Mouse (Mus musculus) limb, embryonic 13.5 days (tissue): ENCODE measurements around the gene Gm20661. TPM values are rescaled to one million over a fixed set of nuclear protein-coding genes. Genes with fewer than 3 reads are reported as not detected.

Source experiments
- ATAC-seq: fragments of 200-750 bp; cut with Nextera tagmentation; 2 replicates; pipeline ENCODE4 v1.8.0; 2017; ENCODE audit warnings: low read depth, moderate number of reproducible peaks, moderate TSS enrichment; ENCODE audit not compliant: low FRiP score
- H3K27ac ChIP-seq: fragments of 300-500 bp; sonication (generic); 2 replicates; pipeline ENCODE4 v1.5.1; 2015; ENCODE audit warnings: inconsistent platforms, mild to moderate bottlenecking, moderate library complexity
- H3K27me3 ChIP-seq: fragments of 300-500 bp; sonication (generic); 2 replicates; pipeline ENCODE4 v1.6.1; 2015; ENCODE audit warnings: mild to moderate bottlenecking, inconsistent platforms
- H3K36me3 ChIP-seq: fragments of 300-500 bp; sonication (generic); 2 replicates; pipeline ENCODE4 v1.6.1; 2015; ENCODE audit warnings: inconsistent platforms, mild to moderate bottlenecking, moderate library complexity
- H3K4me1 ChIP-seq: fragments of 300-500 bp; sonication (generic); 2 replicates; pipeline ENCODE4 v1.6.1; 2015; ENCODE audit warnings: inconsistent platforms
- H3K4me2 ChIP-seq: fragments of 300-500 bp; sonication (generic); replicated peaks from 2 replicates; pipeline ENCODE4 v1.6.1; 2015; ENCODE audit warnings: inconsistent platforms, mild to moderate bottlenecking, moderate library complexity
- H3K4me3 ChIP-seq: fragments of 300-500 bp; sonication (generic); 2 replicates; pipeline ENCODE4 v1.5.1; 2015; ENCODE audit warnings: moderate library complexity, mild to moderate bottlenecking, inconsistent platforms
- H3K9ac ChIP-seq: fragments of 300-500 bp; sonication (generic); 2 replicates; pipeline ENCODE4 v1.6.1; 2015; ENCODE audit warnings: mild to moderate bottlenecking, inconsistent platforms
- H3K9me3 ChIP-seq: fragments of 300-500 bp; sonication (generic); 2 replicates; pipeline ENCODE4 v1.6.1; 2016; ENCODE audit warnings: inconsistent platforms
- WGBS: fragments of 180-500 bp; shearing (Covaris S2); methylation state at CpG from one replicate; pipeline ENCODE4 v1.1.7; 2015; 5-methylcytosine and 5-hydroxymethylcytosine counted together
- polyA plus RNA-seq: library from polyadenylated mRNA; unstranded; fragments of >200 nt; fragmentation: Nextera tagmentation; extraction: Ambion mirVana; gene quantifications from 2 replicates; pipeline ENCODE4 v1.2.1, GENCODE M21; 2015

Gm20661 gene
- polyA plus RNA-seq, 1 experiment from 2014 or later = 13.2 TPM

DNA sequence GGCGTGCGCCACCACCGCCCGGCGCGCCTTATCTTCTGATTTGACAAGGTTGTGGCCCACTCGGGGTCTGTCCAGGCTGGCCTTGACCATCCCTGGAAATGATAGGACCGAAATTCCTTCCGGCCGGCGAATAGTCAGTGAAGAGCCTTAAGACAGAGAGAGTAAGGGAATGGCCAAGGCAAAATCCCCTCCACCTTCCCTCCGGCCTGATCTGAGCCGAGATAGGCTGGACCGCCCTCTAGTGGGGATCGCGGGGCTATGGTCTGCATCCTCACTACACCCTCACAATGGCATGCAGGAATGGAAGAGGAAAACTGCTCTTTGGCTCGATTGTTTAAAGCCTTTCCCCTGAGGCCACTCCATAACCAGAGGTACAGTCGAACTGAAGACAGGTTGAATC, 3.5 kb downstream of the Gm20661 start:
- Histone ChIP-seq H3K36me3 (peaks cover 6% of the 10 kb centered on the region; the same call in 1 of the 2 replicates), H3K9me3 (no peaks in the 10 kb centered on the region), H3K4me2 (peak overlapping the region; percentile 97), H3K27me3 (no peaks in the 10 kb centered on the region), H3K4me1 (peaks cover 58% of the 10 kb centered on the region), H3K9ac (peak overlapping the region; percentile 88; the same call in 1 of the 2 replicates), H3K27ac (peak overlapping the region; percentile 100), H3K4me3 (peak overlapping the region; percentile 88)
- 5% methylated on average over 18 of the region's 18 CpGs for WGBS
- no peak for ATAC-seq

DNA sequence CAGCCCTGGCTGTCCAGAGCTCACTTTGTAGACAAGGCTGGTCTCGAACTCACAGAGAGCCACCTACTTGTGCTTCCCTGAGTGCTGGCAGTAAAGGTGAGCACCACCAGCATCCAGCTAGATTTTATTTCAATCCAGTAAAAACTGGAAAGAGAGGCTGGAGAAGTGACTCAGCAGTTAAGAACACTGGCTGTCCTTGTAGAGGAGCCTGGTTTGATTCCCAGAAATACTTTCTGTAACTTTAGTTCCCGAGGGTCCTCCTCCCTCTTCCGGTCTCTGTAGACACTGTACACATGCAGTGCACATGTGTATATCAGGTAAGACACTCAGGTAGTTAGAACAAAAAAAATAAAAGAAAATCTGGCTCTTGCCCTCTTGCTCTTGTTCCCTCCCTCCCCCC, 5.1 kb downstream of the Gm20661 start:
- Histone ChIP-seq H3K9me3 (no peaks in the 10 kb centered on the region), H3K36me3 (peaks cover 6% of the 10 kb centered on the region; the same call in 1 of the 2 replicates), H3K4me1 (peaks cover 51% of the 10 kb centered on the region), H3K4me3 (no peak overlapping the region), H3K9ac (peak overlapping the region; percentile 19; the same call in 1 of the 2 replicates), H3K27me3 (no peaks in the 10 kb centered on the region), H3K4me2 (no peak overlapping the region), H3K27ac (no peak overlapping the region)
- no peak for ATAC-seq
- WGBS = 60% methylated on average over 3 of the region's 3 CpGs

DNA sequence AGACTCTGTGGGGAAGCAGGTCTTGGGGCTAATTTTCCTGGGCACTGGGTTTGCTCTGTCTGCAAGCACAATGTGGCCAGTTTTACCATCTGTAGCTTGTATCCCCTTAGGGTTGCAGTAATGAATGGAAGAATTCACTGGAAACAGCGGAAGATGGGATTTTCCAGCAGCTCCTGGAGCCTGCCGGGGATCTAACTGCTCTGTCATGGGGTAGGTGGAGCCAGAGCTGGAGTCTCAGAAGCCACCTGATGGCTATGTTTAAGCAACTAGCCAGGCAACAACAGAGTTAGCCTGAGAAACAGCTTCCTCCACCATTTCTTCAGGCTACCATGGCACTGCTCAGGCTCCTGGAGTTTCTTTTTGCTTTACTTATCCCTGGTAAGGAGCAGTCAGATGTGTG, 9.3 kb downstream of the Gm20661 start, which contains the start of gene Cdhr4:
Cdhr4 (plus strand) TSS at position 301 of the 400 bp plus-strand sequence.
- Histone ChIP-seq H3K4me2 (no peak within 1 kb of the TSS), H3K4me1 (peaks cover 22% of the 10 kb centered on the region), H3K4me3 (no peak within 1 kb of the TSS), H3K9ac (no peak within 1 kb of the TSS), H3K9me3 (no peaks in the 10 kb centered on the region), H3K27me3 (no peaks in the 10 kb centered on the region), H3K27ac (no peak within 1 kb of the TSS), H3K36me3 (no peaks in the 10 kb centered on the region)
- WGBS = 36% methylated on average over 2 of the region's 2 CpGs
- ATAC-seq = peak; percentile 33; the same call in 1 of the 2 replicates

DNA sequence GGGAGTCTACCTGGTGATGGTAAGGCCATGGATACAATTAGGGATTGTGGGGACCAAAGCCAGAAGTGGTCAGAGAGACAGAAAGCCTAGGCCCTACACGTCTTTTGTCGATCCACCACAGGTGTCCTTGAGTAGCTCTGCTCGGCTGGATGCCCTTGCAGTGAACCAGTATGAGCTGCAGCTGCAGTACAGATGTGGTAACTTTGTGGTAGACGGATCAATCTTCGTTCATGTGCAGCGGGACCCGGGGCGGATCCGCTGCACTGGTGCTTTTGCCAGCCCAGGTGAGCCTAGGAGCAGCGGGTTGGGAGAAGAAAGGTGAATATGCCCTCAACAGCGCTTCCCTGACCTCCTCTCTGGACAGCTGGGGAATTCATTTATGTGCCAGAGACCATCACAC, 10.2 kb downstream of the Gm20661 start:
- ATAC-seq = no peak
- Histone ChIP-seq H3K27me3 (no peaks in the 10 kb centered on the region), H3K9me3 (no peaks in the 10 kb centered on the region), H3K36me3 (no peaks in the 10 kb centered on the region), H3K4me1 (peaks cover 14% of the 10 kb centered on the region), H3K4me2 (no peak overlapping the region), H3K27ac (no peak overlapping the region), H3K4me3 (no peak overlapping the region), H3K9ac (no peak overlapping the region)
- WGBS = 82% methylated on average over 11 of the region's 11 CpGs

DNA sequence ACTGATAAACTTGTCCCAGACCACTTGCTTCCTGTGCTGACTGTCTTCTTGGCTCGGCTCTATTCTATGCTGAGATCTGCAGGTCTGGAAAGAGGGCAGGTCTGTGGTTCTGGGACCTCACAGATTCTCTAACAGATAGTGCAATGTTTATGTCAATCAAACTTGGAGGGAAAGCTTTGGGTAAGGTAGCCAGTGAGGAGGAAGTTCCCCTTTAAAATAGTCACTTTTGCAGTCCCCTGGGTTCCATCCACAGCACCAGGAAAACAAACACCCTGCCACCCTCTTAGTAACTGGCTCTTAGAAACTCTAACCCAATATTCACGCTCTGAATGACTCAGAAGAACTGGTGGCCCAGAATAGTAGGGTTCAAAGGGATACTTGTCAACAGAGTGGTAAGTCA, 11.6 kb downstream of the Gm20661 start:
- no peak overlapping the region for H3K9ac ChIP-seq
- no peaks in the 10 kb centered on the region for H3K9me3 ChIP-seq
- ATAC-seq = no peak
- no peak overlapping the region for H3K27ac ChIP-seq
- H3K36me3 ChIP-seq = no peaks in the 10 kb centered on the region
- peaks cover 9% of the 10 kb centered on the region; the same call in 1 of the 2 replicates for H3K4me1 ChIP-seq
- no peaks in the 10 kb centered on the region for H3K27me3 ChIP-seq
- no peak overlapping the region for H3K4me3 ChIP-seq
- 67% methylated on average over 2 of the region's 2 CpGs for WGBS
- no peak overlapping the region for H3K4me2 ChIP-seq

DNA sequence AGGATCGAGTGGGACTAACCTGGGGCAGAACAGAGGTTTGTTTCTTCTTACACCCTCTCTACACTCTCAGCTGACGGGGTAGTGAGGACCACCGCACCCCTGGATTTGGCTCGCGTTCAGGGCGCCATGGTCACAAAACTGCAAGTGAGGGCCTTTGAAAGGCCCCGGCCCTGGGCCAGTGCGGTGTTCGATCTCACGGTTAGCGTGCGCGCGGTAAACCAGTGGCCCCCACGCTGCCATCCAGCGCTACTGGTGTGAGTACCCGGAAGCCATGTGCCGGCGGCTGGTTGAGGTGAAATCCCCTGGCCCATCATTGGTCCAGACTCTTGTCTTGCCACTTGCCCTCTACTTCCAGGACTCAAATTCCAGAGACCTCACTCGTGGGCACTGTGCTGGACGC, 12.7 kb downstream of the Gm20661 start:
- Histone ChIP-seq H3K4me1 (peaks cover 9% of the 10 kb centered on the region; the same call in 1 of the 2 replicates), H3K4me2 (no peak overlapping the region), H3K27ac (no peak overlapping the region), H3K27me3 (no peaks in the 10 kb centered on the region), H3K9ac (no peak overlapping the region), H3K4me3 (no peak overlapping the region), H3K36me3 (no peaks in the 10 kb centered on the region), H3K9me3 (no peaks in the 10 kb centered on the region)
- no peak for ATAC-seq
- 95% methylated on average over 21 of the region's 21 CpGs for WGBS

DNA sequence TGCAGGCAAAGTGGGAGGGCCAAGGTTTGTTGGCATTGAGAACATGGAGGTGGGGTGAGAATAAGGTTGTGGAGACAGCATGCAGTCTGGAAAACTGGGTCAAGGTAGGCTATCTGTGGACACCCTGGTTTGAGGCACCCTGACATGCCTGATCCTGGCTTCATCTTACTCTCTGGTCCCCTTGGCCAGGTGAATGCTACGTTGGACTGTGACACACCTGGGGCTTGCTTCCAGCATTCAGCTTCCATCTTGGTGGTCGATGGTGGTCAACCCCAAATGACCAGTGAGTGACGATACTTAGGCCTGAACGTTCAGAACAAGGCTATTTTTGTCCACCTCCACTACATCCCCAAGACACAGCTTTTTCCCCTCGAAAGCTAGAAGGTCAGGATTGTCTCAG, 13.2 kb downstream of the Gm20661 start, which contains the start of gene Gm20662:
Gm20662 (plus strand) TSS at position 301 of the 400 bp plus-strand sequence.
- 93% methylated on average over 5 of the region's 5 CpGs for WGBS
- no peaks in the 10 kb centered on the region for H3K9me3 ChIP-seq
- H3K36me3 ChIP-seq = no peaks in the 10 kb centered on the region
- no peak within 1 kb of the TSS for H3K4me3 ChIP-seq
- no peak within 1 kb of the TSS for H3K9ac ChIP-seq
- H3K27ac ChIP-seq = no peak within 1 kb of the TSS
- ATAC-seq = no peak
- H3K4me1 ChIP-seq = peaks cover 9% of the 10 kb centered on the region; the same call in 1 of the 2 replicates
- no peak within 1 kb of the TSS for H3K4me2 ChIP-seq
- no peaks in the 10 kb centered on the region for H3K27me3 ChIP-seq

DNA sequence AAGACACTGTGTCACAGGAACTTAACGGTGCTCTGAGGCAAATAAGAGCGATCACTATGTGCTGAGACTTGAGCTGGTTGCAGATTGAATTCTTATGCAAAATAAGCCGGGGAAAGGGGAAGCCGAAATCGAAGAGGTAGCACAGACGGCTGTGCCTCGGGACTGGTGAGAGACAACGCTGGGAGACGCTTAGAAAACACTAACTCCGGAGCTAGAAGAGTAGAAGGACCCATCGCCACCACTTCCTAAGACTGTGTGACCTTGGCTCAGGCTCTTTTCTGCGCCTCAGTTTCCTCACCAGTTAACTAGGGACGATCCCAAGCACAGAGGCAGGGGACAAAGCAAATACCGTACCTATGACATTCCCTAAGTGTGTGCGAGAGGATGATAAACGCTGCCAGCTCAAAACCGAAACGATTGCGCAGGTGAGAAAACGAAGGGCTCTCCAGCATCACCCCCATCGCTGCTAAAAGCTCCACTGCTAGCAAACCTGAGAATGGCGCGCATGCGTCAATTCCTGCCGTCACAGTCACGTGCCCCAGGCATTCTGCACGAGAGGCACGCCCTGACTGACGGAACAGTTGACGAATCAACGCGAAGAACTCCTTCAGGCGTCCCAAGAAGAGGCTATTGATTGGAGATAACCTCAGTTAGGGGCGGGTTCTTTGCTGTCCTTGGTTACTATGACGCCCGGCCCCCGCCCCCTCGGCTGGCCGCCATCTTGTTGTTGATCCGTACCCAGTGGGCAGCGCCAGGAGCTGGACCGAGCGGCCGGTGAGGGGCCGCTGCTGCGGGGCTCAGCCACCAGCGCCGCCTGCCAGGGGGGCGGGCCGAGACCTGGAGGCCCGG, 19.3 kb downstream of the Gm20661 start, which contains the start of gene Ip6k1:
Ip6k1 (plus strand) TSS at position 580 of the 849 bp plus-strand sequence.
- Histone ChIP-seq H3K4me1 (peaks cover 24% of the 10 kb centered on the region), H3K27me3 (no peaks in the 10 kb centered on the region), H3K4me3 (peak within 1 kb of the TSS; percentile 95), H3K9me3 (no peaks in the 10 kb centered on the region), H3K27ac (peak within 1 kb of the TSS; percentile 90), H3K36me3 (no peaks in the 10 kb centered on the region), H3K4me2 (peak within 1 kb of the TSS; percentile 88), H3K9ac (peak within 1 kb of the TSS; percentile 93)
- peak; percentile 100 for ATAC-seq
- under 1% methylated on average over 51 of the region's 51 CpGs for WGBS

DNA sequence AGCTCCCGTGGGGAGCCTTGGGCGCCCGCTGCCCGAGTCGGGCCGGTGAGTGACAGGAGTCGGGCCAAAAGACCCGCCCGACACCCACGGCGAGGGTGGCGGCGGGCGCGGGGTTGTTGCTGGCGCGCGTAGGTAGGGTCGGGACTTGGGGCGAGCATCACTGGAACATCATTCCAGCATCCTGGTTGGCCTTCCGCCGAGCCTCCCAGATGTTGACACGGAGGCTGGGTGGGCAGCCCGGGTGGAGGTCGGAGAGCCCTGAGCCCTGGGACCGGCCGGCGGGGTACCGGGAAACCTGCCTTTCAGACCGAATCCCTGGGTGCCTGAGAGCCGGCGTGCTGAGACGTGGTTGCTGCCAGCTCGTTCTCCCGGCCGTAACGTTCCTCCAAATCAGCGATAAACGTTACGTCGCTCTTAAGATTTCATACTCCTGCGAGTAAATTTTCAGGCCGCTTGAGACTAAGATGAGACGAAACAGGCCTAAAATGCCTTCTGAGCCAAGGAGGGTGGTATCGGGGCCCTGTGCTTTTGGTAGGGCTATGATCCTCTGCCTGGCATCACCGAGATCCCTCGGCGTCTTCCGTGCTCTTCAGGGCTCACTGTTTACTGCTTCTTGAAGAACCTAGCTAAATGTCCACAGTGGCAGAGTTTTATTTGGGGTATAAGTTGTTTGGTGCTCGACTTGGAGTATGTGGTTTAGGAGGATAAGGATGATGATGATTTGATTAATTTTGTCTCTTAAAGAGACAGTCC, 20.1 kb downstream of the Gm20661 start:
- no peaks in the 10 kb centered on the region for H3K36me3 ChIP-seq
- H3K9ac ChIP-seq = peak overlapping the region; percentile 93
- H3K27ac ChIP-seq = peak overlapping the region; percentile 90
- peak overlapping the region; percentile 88 for H3K4me2 ChIP-seq
- no peaks in the 10 kb centered on the region for H3K9me3 ChIP-seq
- H3K27me3 ChIP-seq = no peaks in the 10 kb centered on the region
- ATAC-seq = peak; percentile 53; the same call in 1 of the 2 replicates
- 0% methylated on average over 50 of the region's 50 CpGs for WGBS
- peak overlapping the region; percentile 95 for H3K4me3 ChIP-seq
- peaks cover 24% of the 10 kb centered on the region for H3K4me1 ChIP-seq

DNA sequence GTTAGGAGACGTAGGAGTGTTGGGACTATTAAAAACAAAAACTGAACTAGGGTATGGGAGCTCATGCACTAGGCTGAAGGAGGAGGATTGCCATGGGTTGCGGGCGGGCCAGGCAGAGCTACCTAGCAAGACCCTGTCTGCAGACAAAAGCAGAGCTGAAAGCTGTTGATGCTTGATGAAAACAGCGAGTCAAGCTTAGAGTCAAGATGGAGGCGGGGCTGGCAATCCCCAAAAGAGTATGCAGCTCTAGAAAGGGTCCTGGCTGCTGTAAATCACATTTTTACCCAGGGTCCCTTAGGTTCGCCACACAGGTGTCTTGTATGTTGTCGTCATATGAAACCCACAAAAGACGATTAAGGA, 20.7 kb downstream of the Gm20661 start:
- Histone ChIP-seq H3K27ac (peak overlapping the region; percentile 90; the same call in 1 of the 2 replicates), H3K9ac (peak overlapping the region; percentile 93)
- 5% methylated on average over 8 of the region's 8 CpGs for WGBS

DNA sequence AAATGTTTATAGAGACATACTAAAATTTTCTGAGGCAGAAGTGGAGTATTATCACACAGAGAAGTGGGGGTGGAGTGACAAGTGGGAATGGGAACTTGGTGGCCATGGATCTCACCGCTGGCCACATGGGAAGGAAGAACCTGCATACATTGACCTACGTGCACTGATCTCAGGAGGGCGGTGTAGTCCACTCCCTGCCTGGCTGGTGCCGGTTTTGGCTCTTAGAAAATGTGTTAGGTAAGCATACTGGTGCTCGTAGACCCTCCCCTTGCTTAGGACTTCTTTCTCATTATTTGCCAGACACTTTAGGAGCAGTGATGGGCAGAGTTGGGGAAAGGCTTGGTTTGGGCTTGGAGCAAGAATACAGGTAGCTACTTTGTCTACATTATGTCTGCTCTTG, 25.2 kb downstream of the Gm20661 start:
- Histone ChIP-seq H3K27me3 (no peaks in the 10 kb centered on the region), H3K9ac (no peak overlapping the region), H3K36me3 (peaks cover 11% of the 10 kb centered on the region), H3K27ac (no peak overlapping the region), H3K9me3 (no peaks in the 10 kb centered on the region), H3K4me3 (no peak overlapping the region), H3K4me2 (no peak overlapping the region), H3K4me1 (peaks cover 18% of the 10 kb centered on the region)
- ATAC-seq = no peak
- 88% methylated on average over 5 of the region's 5 CpGs for WGBS

More for the DNA sequence above, 20.7 kb downstream of the Gm20661 start:
- Histone ChIP-seq H3K4me2 (peak overlapping the region; percentile 88), H3K36me3 (0 out of 2 replicates have a peak, but pooled peaks cover under 1% of the 10 kb centered on the region), H3K4me1 (peaks cover 24% of the 10 kb centered on the region), H3K9me3 (no peaks in the 10 kb centered on the region), H3K27me3 (no peaks in the 10 kb centered on the region), H3K4me3 (peak overlapping the region; percentile 95)
- ATAC-seq = no peak

DNA sequence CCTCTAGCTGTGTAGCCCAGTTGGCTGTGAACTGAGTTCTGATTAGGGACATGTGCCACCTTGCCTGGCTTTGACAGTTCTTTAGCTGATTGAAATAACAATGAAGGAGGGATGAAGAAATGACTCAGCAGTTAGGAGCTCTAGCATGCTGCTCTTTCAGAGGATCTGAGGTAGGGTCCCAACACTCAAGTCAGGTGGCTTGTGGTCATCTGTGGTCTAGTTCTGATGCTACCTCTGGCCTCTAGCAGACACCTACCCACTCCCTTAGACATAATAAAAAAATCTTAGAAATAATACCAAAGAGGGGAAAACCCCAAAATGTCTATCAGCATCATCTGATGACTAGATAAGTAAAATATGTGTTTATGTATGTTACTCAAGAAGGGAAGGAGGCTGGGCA, 27.5 kb downstream of the Gm20661 start:
- Histone ChIP-seq H3K9me3 (no peaks in the 10 kb centered on the region), H3K4me1 (no peaks in the 10 kb centered on the region), H3K9ac (no peak overlapping the region), H3K4me3 (no peak overlapping the region), H3K27ac (no peak overlapping the region), H3K27me3 (no peaks in the 10 kb centered on the region), H3K4me2 (no peak overlapping the region), H3K36me3 (peaks cover 19% of the 10 kb centered on the region)
- no peak for ATAC-seq
